Mouse (Mus musculus) liver (tissue): ENCODE data around the gene Cdk16.

Source experiments
- DNase-seq: peaks from one replicate; pipeline ENCODE4 v3.0.0-alpha.2; 2020; ENCODE audit warnings: mixed read lengths

Cdk16 gene

DNA sequence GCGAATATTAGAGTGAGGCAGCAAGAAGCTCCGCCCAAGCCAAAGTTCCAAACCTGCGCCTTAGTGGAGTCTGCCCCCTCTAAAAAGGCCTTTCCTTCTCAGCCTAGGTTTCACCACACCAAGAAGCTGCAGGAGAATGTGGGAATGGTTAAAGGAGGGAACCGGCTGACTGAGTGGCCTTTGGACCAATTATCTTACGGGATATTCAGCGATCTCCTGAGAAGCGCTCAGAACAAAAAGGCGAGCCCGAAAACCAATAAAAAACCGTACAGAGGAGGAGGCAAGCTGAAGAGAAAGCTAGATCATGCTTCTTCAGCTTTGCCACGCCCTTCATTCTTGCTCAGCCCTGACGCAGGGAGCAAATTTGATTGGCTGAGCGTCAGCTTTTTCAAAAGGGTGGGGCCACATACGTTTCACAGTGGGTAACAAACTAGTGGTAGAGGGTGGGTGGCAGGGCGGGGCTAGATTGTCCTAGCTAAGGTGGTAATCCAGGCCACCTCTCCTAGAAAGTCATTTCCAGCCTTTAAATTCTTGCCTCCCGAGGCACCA is at the start of gene Cdk16:
Cdk16 (plus strand) TSS at position 436 of the 549 bp plus-strand sequence.
- peak; percentile 89 for DNase-seq

- DNase-seq, result no peak
Observed at GRCm38 (mm10) chrX:20638141-20638540, 49.6 kb upstream of the Cdk16 start.

GRCm38 (mm10) chrX:20644780-20645179 is 43.0 kb upstream of the Cdk16 start:
- DNase-seq, result no peak

- DNase-seq, result no peak
Observed at GRCm38 (mm10) chrX:20657593-20657992, 30.2 kb upstream of the Cdk16 start.

GRCm38 (mm10) chrX:20658026-20658652 is 29.6 kb upstream of the Cdk16 start, which contains the start of gene Uba1:
Uba1 (plus strand) TSS chrX:20658326.
- peak; percentile 82 for DNase-seq

GRCm38 (mm10) chrX:20658891-20659406 is 28.8 kb upstream of the Cdk16 start:
- peak; percentile 22 for DNase-seq

- DNase-seq, result no peak
Observed at GRCm38 (mm10) chrX:20662317-20662715, 25.4 kb upstream of the Cdk16 start.

DNA sequence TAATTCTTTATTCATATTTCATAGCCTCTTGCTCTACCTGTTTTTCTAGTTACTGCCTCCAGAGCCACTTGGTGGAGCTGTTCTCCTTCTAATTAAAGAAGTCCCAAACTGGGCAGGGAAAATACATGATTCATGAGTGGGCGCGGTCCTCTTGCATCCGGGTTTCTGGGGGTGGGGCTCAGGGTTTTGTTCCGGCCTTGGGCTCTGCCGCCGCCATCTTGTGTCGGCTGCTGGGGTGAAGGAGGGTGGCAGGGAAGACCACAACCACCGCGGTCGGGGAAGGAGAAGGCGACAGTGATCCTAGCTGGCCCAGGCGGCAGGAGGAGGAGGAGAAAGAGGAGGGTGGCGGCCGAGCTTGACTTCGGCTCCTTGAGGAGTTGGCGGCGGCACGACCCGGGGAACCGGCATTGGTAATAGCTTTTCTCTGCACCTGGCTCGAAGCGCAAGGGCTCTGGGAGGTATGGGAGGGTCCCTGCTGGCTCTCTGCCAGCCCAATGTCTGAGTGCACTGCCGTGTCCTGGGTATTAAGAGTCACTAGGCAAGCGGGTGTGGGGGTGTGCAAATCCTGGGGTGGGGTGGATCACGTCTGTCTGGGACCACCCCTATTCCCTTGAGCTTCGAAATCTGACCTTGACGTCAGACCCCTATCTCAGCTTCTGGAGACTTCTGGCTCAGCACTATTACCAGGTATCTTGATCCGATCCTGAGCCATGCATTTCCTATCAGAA is 24.9 kb upstream of the Cdk16 start:
- DNase-seq, result peak; percentile 88

GRCm38 (mm10) chrX:20663444-20663790 is 24.3 kb upstream of the Cdk16 start:
- DNase-seq, result peak; percentile 10

- DNase-seq, result peak; percentile 88
Observed at GRCm38 (mm10) chrX:20688068-20688547, 354 bp downstream of the Cdk16 start.

GRCm38 (mm10) chrX:20688615-20689014 is 861 bp downstream of the Cdk16 start:
- DNase-seq, result peak; percentile 74

DNA sequence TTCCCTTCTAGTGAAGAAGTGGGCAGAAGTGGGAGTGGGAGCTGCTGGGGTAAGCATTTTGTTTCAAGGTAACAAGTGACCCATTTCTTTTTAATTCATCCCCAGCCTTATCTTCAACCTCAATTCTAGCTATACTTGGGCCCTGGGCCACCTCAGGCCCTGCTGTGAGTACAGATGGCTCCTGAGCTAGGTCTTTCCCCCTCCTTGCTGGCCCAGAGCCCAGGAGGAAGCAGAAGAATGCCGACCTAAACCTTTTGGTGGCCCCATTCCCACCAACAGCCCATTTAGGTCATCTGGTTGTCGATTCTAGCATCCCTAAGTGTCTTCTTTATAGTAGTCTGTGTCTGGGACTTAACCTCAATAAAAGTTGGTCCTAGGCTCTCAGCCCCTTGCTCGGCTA is 3.8 kb downstream of the Cdk16 start:
- DNase-seq, result no peak

DNA sequence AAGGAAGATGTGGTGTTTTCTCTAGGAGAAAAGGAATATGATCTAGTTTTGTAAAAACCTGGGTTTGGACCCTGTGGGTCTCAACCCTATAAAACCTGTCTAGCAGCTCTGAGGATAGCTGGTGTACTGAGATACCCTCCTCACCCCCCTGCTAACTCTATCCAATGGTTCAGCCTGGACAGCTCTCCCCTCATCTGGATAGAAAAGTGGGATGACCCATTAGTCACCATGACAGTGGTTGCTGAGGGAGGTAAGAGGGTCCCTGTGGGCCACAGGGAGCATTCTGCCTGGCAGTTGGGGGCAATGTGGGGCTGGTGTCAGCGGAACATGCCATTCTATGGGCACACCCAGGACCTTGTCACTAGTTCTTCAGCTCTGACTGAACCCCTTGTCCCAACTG is 4.9 kb downstream of the Cdk16 start:
- no peak for DNase-seq

- DNase-seq, result no peak
Observed at GRCm38 (mm10) chrX:20695842-20696241, 8.1 kb downstream of the Cdk16 start.

GRCm38 (mm10) chrX:20703741-20704290 is 16.1 kb downstream of the Cdk16 start, which contains the start of gene Usp11:
Usp11 (plus strand) TSS chrX:20703906.
- DNase-seq, result peak; percentile 22

- peak; percentile 85 for DNase-seq
Observed at GRCm38 (mm10) chrX:20704295-20705082, 16.7 kb downstream of the Cdk16 start.

GRCm38 (mm10) chrX:20705083-20705402 is 17.3 kb downstream of the Cdk16 start:
- no peak for DNase-seq

DNA sequence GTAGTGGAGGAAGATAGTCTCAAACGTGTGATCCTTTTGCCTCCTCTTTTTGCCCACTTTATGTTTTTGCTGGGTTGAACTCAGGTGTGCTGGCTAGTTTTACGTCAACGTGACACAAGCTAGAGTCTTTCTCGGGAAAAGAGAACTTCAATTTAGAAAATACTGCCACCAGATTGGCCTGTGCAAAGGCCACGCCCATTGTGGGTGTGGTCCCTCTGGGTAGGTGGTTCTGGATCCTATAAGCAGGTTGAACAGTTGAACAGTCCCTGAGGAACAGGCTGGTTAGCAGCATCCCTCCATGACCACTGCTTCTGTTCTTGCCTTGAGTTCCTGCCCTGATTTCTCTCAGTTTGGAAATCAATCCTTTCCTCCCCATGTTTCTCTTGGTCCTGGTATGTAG is 40.9 kb downstream of the Cdk16 start:
- peak; percentile 27 for DNase-seq

DNA sequence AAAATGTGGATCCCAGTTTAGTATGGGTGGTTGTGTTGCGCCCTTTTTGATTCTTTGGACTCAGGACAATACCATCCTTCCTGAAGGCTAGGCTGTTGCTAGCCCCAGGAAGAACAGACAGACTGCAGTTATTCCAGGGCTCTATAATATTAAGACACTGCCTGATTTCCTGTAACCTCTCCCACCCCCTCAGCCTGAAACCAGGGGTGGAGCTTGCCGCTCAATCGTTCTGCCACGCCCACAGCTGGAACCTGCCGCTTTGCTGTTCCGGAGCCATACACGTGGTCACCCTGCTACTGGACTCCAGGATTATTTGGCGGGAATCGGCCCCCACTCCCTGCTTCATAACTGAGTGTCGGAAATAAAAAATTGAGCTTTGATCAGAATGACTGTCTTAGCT is 42.3 kb downstream of the Cdk16 start:
- peak; percentile 33 for DNase-seq

DNA sequence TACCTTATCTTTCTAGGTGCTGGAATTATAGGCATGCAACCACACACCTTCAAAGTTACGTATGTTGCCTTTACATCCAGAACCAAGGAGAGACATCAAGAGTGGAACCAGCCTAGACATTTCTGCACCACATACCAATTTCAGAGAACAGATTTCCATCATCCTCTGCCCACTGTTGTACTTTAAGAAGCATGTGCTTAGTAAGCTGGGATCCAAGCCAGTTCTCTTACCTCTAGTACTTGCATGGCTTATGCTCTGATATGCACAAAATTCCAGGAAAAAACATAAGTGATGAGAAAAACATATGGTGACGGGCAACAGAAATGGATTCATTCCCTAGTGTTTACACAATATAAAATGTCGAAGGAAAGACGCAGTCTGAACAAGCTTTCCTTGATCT is 48.7 kb downstream of the Cdk16 start:
- no peak for DNase-seq

GRCm38 (mm10) chrX:20748829-20749228 is 61.1 kb downstream of the Cdk16 start:
- peak; percentile 17 for DNase-seq
